Mouse (Mus musculus) heart, adult 18-20 months (tissue): ENCODE data around the gene Tmem115. TPM values are rescaled to one million over a fixed set of nuclear protein-coding genes. Genes with fewer than 3 reads are reported as not detected.

Experiments used
- total RNA-seq, 2 experiments: library from RNA; stranded (reverse); gene quantifications; 2 replicates each; pipeline ENCODE4 v1.2.3; 2021

Tmem115 gene
- total RNA-seq, 2 experiments from 2014 or later = 22.2 to 22.3 TPM

Other genes starting within 250 kb of the Tmem115 start
- 10 to 100 TPM; 29.4 to 30.3 TPM for gene Mapkapk3, start 244.1 kb upstream of the Tmem115 start, total RNA-seq
- 100 to 1,000 TPM; 120 to 131 TPM for gene Cish, start 237.9 kb upstream of the Tmem115 start, total RNA-seq
- gene Hemk1, start 195.6 kb upstream of the Tmem115 start, total RNA-seq = 10 to 100 TPM; 20.4 to 22.7 TPM
- gene 6430571L13Rik, start 193.3 kb upstream of the Tmem115 start, total RNA-seq = 1 to 10 TPM; 3.5 to 5.3 TPM
- 10 to 100 TPM; 14.8 TPM for gene Cacna2d2, start 134.3 kb upstream of the Tmem115 start, total RNA-seq
- 1 to 10 TPM; 4.2 to 4.6 TPM for gene Cyb561d2, start 8.2 kb downstream of the Tmem115 start, total RNA-seq
- 10 to 100 TPM; 20.4 to 21.0 TPM for gene Nprl2, start 8.3 kb downstream of the Tmem115 start, total RNA-seq
- gene Zmynd10, start 13.4 kb downstream of the Tmem115 start, total RNA-seq = under 1 TPM in 1 of 2 experiments, not detected in 1; 0.62 TPM
- 10 to 100 TPM; 15.1 TPM for gene Rassf1, start 17.6 kb downstream of the Tmem115 start, total RNA-seq
- 10 to 100 TPM; 38.3 to 40.9 TPM for gene Tusc2, start 29.3 kb downstream of the Tmem115 start, total RNA-seq
- 10 to 100 TPM; 31.4 to 40.0 TPM for gene Hyal2, start 34.0 kb downstream of the Tmem115 start, total RNA-seq
- 1 to 10 TPM; 3.4 to 5.1 TPM for gene Hyal1, start 43.0 kb downstream of the Tmem115 start, total RNA-seq
- gene Naa80, start 44.9 kb downstream of the Tmem115 start, total RNA-seq = 10 to 100 TPM; 16.1 to 20.1 TPM
- under 1 TPM; 0.28 to 0.37 TPM for gene Hyal3, start 46.9 kb downstream of the Tmem115 start, total RNA-seq
- gene Ifrd2, start 53.7 kb downstream of the Tmem115 start, total RNA-seq = 10 to 100 TPM; 48.5 to 48.8 TPM
- 10 to 100 TPM; 20.4 to 22.9 TPM for gene Sema3b, start 75.3 kb downstream of the Tmem115 start, total RNA-seq
- gene Gnai2, start 101.4 kb downstream of the Tmem115 start, total RNA-seq = 100 to 1,000 TPM; 241 to 253 TPM
- 10 to 100 TPM; 48.3 to 61.0 TPM for gene Slc38a3, start 135.6 kb downstream of the Tmem115 start, total RNA-seq
- not detected for gene Gnat1, start 145.8 kb downstream of the Tmem115 start, total RNA-seq
- gene Sema3f, start 176.5 kb downstream of the Tmem115 start, total RNA-seq = 10 to 100 TPM; 14.7 to 16.5 TPM
- gene Rbm5, start 237.1 kb downstream of the Tmem115 start, total RNA-seq = 10 to 100 TPM; 48.6 to 57.9 TPM